Mouse (Mus musculus) liver, adult 2 months (tissue): Measurements from ENCODE around the gene Fam71f1.
"Not testable (repeated sequence)": the region's sequence is repeated elsewhere in the genome, so short reads cannot be mapped to it uniquely, and the experiment has no call there.

Experiments used
- CTCF ChIP-seq: fragments of 200-500 bp; IDR thresholded peaks from 2 replicates; pipeline ENCODE4 v1.5.1; 2011; ENCODE audit warnings: low read depth, low read length, control low read depth
- POLR2A ChIP-seq: fragments of 200-500 bp; IDR thresholded peaks from 2 replicates; pipeline ENCODE4 v1.6.1; 2011; ENCODE audit warnings: low read length, control low read depth; ENCODE audit not compliant: insufficient read depth; ENCODE audit errors: extremely low read depth

DNA sequence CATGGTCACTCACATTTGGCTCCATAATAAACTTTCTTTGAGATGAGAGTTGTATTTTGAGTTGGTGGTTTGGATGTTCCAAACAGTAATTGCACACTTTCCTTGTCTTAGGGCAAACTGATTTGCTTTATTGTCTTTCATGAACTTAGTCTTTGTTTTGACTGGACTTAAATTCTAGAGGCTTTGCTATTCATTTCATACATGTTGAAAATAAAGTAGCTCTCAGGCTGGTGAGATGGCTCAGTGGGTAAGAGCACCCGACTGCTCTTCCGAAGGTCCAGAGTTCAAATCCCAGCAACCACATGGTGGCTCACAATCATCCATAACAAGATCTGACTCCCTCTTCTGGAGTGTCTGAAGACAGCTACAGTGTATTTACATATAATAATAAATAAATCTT is 27.6 kb downstream of the Fam71f1 start:
- not testable (repeated sequence) for TF ChIP-seq POLR2A, CTCF
